Mouse (Mus musculus) bone marrow, adult 2 months (tissue): ENCODE measurements around the gene Orc2. TPM values are rescaled to one million over a fixed set of nuclear protein-coding genes. Genes with fewer than 3 reads are reported as not detected.

Experiments
- H3K27ac ChIP-seq: fragments of 200-500 bp; 2 replicates; pipeline ENCODE4 v1.5.1; 2012; ENCODE audit warnings: low read depth, mild to moderate bottlenecking, control low read depth, inconsistent platforms, low read length; ENCODE audit not compliant: control insufficient read depth, poor library complexity, insufficient read depth
- H3K4me1 ChIP-seq: fragments of 200-500 bp; 2 replicates; pipeline ENCODE4 v1.6.1; 2011; ENCODE audit warnings: low read length; ENCODE audit not compliant: control insufficient read depth, insufficient read depth
- H3K4me3 ChIP-seq: fragments of 200-500 bp; replicated peaks from 2 replicates; pipeline ENCODE3; 2011; ENCODE audit warnings: mild to moderate bottlenecking, low read depth, low read length, control low read depth; ENCODE audit not compliant: control insufficient read depth
- CTCF ChIP-seq: fragments of 200-500 bp; IDR thresholded peaks from 2 replicates; pipeline ENCODE4 v1.5.1; 2011; ENCODE audit warnings: low read length, control low read depth; ENCODE audit not compliant: control insufficient read depth, insufficient read depth
- POLR2A ChIP-seq: fragments of 200-500 bp; IDR thresholded peaks from 2 replicates; pipeline ENCODE4 v1.6.1; 2011; ENCODE audit warnings: low read depth, mild to moderate bottlenecking, control low read depth, low read length, borderline replicate concordance; ENCODE audit not compliant: control insufficient read depth
- WGBS: fragments of 180-500 bp; shearing (Covaris S2); methylation state at CpG from one replicate; pipeline ENCODE4 v1.1.7; 2018; 5-methylcytosine and 5-hydroxymethylcytosine counted together
- polyA plus RNA-seq: library from polyadenylated mRNA; stranded (reverse); fragments of >200 nt; gene quantifications from 2 replicates; pipeline ENCODE4 v1.2.4, GENCODE M21; 2011; ENCODE audit warnings: low replicate concordance; ENCODE audit not compliant: missing spikeins, insufficient read depth, insufficient read length

Gene Orc2
- polyA plus RNA-seq, 1 experiment = 22.6 TPM

DNA sequence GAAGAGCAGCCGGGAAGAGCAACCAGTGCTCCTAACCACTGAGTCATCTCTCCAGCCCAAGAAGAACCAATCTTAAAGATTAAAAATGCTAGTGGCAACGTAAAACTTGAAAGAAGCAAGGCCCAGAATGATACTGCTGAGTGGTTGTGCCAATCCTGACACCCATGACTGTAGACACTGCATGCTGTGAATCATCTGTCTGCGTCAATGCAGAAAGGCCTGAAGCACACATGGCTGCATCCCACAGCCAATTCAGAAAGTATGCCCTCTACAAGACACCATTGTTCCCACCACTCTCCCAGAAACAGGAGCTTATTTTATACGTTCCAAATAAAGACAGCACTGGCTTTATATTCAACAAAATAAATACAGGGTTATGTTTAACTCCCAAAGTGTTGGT lies 22.3 kb downstream of the Orc2 start:
- H3K4me1 ChIP-seq = no peaks in the 10 kb centered on the region
- TF ChIP-seq CTCF = no peak
- WGBS = 91% methylated on average over 4 of the region's 4 CpGs
- no peak overlapping the region for H3K4me3 ChIP-seq
- no peak overlapping the region for H3K27ac ChIP-seq

DNA sequence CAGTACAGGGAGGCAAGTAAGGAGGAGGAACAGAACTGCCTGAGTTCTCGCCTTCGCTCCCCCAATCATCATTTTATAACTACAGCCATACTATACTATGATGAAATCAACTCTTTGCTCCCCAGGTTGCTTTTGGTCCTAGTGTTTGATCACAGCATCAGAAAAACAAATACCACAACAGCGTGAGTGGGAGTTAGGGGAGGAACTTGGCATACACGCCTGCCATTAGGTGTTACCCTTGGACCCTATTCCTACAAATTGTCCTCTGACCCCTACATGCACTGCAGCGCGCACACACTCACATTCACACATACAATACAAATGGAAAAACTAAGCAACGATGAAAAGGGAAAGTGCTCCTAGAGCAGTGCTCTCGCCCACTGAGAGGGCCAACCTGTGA lies 29.2 kb downstream of the Orc2 start:
- no peaks in the 10 kb centered on the region for H3K4me1 ChIP-seq
- H3K27ac ChIP-seq = no peak overlapping the region
- no peak overlapping the region for H3K4me3 ChIP-seq
- TF ChIP-seq POLR2A (no peak), CTCF (no peak)
- WGBS = 94% methylated on average over 8 of the region's 8 CpGs

DNA sequence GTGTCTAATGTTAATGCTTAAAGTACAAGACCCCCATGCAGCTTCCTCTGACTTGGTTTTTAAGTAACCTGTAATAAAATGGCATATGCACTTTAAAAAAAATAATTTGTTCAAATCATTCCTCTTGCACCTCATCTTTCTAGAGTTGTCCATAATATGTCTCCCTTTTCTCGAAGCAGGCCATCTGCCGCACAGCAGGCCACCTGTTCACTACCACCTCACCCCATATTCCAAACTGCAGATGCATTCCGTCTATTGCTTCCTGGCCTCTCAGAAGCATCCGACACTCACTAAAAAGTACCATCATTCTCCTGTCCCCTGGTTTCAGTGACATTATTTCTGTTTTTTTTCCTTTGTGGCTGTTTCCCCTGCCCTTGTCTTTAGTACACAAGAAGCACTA lies 39.3 kb downstream of the Orc2 start:
- Histone ChIP-seq H3K4me1 (no peaks in the 10 kb centered on the region), H3K4me3 (no peak overlapping the region), H3K27ac (no peak overlapping the region)
- TF ChIP-seq POLR2A = no peak
- no peak for TF ChIP-seq CTCF
- WGBS = 96% methylated on average over 4 of the region's 4 CpGs

DNA sequence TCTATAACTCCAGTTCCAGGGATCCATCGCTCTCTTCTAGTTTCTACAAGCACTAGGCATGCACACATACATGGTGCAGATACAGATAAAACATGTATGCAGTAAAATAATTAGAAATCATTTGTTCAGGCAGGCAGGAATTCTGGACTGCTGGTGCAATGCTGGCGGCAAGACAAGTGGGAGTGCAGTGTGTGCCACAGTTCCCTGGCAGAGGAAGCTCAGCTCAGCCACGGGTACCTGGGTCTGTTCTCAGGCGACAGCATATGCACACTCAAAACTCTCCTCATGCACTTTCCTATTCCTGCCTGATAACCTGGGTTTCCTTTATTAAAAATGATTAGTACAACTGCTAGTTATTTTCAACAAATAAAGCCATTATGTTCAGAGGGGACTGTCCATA lies 39.9 kb downstream of the Orc2 start:
- no peak for TF ChIP-seq POLR2A
- TF ChIP-seq CTCF = no peak
- H3K4me3 ChIP-seq = no peak overlapping the region
- WGBS = 88% methylated on average over 4 of the region's 4 CpGs
- no peaks in the 10 kb centered on the region for H3K4me1 ChIP-seq
- H3K27ac ChIP-seq = no peak overlapping the region

DNA sequence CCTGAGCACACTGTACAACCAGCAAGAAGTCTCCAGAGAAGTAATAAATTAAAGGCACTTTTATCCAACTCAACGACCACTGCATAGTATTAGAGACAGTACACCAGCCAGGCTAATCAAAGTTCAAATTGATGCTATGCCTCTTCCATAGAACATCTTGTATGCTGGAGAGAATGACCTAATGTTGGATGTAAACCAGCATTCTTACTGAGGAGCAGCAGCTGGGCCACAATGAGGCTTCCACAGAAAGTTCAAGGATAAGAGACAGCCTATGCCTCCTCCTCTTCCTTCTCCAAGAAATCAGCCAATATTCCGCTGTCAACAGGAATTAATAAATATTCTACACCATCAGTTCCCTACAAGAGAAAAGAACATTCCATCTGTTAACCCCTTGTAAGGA lies 41.0 kb downstream of the Orc2 start:
- Histone ChIP-seq H3K27ac (no peak overlapping the region), H3K4me1 (no peaks in the 10 kb centered on the region), H3K4me3 (no peak overlapping the region)
- TF ChIP-seq CTCF (no peak), POLR2A (no peak)
- WGBS = 84% methylated on average over 2 of the region's 2 CpGs

DNA sequence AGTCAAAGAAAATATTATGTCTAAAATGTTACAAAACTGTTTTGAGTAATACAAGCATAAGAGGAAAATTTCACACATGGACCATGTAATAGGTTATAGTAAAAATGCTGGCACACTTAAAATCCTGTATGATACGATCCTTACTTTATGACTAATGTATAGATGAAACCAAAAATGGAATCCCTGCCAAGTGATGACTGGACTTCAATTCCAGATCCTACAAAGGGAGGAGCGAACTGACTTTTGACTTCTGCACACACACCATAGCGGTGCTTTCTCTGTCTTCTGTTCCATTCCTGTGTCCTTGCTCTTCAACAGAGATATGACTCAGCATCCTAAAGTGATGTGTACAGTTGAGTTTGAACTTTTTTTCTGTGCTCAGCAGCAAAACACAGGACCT lies 44.3 kb downstream of the Orc2 start:
- Histone ChIP-seq H3K4me1 (no peaks in the 10 kb centered on the region), H3K4me3 (no peak overlapping the region), H3K27ac (no peak overlapping the region)
- WGBS = 94% methylated on average over 3 of the region's 3 CpGs
- no peak for TF ChIP-seq CTCF
- TF ChIP-seq POLR2A = no peak

DNA sequence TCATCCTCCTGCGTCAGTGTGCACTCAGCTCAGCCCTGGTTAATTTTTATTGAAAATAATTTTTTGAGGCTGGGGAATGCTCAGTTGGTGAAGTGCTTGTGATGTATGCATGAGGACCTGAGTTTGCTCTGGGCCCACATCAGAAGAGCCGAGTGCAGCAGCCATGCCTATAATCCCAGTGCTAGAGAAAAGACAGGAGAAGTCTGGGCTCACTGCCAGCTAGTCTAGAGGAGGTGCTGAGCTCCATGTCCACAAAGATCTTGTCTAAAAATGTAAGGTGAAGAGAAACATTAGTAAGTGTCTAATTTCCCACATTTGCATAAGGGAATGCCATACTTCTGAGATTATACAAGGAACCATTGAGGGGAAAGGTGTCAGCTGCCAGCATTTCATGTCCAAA lies 46.0 kb downstream of the Orc2 start:
- 91% methylated on average over 2 of the region's 2 CpGs for WGBS
- TF ChIP-seq CTCF (no peak), POLR2A (no peak)
- no peak overlapping the region for H3K27ac ChIP-seq
- peaks cover 1% of the 10 kb centered on the region; the same call in 1 of the 2 replicates for H3K4me1 ChIP-seq
- H3K4me3 ChIP-seq = no peak overlapping the region

DNA sequence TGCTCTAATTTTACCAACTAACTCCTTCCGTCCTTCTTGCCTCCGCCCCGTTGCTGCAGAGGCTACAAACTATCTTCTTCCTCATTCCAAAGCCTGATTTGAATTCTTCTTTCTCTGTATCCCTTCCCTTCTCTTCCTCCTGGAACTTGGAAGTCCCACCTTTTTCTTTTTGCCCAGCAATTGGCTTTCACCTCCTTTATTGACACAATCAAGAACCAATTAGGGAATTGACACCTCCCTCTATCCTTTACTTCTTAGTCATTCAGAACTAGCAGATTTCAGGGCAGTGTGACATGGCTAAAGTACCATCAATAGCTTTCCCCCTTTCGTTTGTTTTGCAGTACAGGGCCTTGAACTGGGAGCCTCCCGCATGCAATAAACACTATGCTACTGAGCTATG lies 46.7 kb downstream of the Orc2 start:
- Histone ChIP-seq H3K4me3 (no peak overlapping the region), H3K27ac (no peak overlapping the region), H3K4me1 (peaks cover 1% of the 10 kb centered on the region; the same call in 1 of the 2 replicates)
- TF ChIP-seq POLR2A = no peak
- 84% methylated on average over 5 of the region's 5 CpGs for WGBS

DNA sequence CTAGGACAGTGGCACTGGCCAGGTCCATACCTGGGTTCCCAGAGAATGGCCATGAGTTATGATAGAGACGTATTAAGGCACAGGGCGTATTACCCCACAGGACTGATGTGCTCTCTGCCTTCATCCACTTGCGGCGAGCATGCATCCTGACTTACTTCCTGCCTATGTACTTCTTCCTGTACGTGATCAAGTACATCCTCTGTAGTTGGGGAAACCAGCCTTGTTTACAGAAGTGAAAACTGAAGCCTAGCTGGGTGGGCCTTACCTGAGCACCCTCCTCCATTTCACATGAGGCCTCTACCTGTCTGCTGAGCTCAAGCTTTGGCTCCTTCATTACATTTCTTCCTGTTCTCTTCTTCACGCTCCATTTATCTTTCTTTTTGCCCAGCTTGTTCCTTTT lies 50.6 kb downstream of the Orc2 start:
- no peak overlapping the region for H3K27ac ChIP-seq
- H3K4me3 ChIP-seq = no peak overlapping the region
- 78% methylated on average over 6 of the region's 6 CpGs for WGBS
- TF ChIP-seq POLR2A (no peak), CTCF (no peak)
- H3K4me1 ChIP-seq = peaks cover 1% of the 10 kb centered on the region; the same call in 1 of the 2 replicates
